Mouse (Mus musculus) kidney, postnatal 14 days (tissue): ENCODE measurements around the gene Pde4dip.

Experiments used
- DNase-seq: peaks from one replicate; pipeline ENCODE4 v3.0.0; 2022; ENCODE audit warnings: mixed read lengths

Gene Pde4dip

DNA sequence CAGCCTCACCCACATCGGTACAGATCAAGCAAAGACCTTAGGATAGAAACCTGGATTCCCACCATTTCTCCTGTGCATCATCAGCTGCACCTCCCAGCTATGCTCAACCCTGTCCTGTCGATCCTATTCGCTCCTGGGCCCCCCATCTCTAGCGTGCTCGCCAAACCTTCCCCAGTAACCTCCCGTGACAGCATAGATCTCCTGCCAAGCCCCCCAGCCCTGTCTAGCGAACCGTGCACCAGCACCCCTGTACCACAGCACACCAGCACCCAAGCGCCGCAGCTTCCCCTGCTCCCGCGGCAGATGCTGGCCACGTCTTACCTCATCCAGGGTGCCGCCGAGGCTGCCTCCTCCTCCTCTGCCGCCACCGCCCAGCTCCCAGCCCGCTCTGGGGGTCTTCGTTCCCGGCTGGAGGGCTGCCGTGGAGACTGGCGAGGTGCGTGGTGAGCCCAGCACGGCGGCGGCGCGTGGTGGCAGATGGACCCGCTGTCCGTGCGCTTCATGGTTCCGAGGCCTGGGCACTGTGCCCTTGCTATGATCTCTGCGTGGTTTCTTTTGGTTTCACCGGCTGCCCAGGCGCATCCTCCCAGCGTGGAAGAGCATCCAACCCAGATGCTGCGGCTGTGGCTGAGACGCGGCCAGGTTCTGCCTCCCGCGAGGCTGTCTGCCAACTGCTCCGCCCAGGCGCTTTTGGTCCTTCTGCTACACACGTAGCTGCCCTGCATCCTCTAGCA, at the start of gene Pde4dip:
Gene Pde4dip (minus strand): TSS at position 540 of the 734 bp plus-strand sequence.
- no peak for DNase-seq

DNA sequence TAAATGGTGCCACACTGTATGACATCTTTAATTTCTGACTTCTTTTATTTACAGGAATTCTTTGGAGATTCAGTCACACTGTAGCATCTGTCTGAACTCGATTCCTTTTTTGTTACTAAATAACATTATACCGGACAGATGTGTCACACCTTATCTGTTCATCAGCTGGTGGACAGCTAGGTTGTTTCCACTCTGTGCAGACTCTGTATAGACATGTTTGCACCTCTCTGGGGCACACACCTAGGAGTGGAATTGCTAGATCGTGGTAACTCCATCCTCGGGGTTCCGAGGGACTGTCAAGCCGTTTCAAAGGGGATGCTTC, 49.4 kb upstream of the Pde4dip start:
- no peak for DNase-seq

DNA sequence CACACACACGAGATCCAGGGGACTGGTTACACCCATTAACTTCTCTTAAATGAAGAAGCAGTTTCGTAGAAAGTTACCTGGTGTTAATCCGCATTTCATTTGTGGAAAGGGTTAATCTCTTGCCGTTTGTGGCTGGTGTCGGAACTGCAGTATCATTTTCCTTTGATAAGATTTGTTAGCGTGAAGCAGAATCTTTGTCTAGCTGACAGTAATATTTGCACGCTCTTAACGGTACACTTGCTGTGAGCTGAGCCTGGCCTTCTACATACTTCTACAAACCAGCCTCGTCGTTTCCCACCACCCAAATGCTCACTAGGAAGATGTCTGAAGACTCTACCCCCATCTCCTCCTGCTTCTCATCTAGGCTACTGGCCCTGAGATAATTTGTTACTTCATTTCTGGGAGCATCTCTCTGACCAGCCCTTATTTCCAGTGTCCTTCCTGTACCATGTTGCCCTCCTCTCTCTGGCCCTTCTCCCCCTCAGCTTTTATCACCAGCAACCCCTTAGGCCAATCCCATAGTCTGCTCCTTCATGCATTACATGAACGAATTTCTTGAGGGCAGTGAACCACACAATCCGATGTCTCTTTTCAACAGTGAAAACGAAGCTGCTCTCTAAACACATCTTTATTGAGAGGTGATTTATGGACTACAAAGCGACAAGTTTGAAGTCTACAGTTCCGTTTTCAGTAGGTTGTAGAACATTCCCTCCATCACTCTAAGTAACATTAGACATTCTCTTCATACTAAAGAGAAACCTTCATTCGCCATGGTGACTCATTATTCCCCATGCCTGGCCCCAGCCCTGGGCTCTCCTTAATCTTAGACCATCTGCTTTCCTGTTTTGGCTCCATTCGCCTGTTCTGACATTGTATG, 48.8 kb upstream of the Pde4dip start:
- no peak for DNase-seq

DNA sequence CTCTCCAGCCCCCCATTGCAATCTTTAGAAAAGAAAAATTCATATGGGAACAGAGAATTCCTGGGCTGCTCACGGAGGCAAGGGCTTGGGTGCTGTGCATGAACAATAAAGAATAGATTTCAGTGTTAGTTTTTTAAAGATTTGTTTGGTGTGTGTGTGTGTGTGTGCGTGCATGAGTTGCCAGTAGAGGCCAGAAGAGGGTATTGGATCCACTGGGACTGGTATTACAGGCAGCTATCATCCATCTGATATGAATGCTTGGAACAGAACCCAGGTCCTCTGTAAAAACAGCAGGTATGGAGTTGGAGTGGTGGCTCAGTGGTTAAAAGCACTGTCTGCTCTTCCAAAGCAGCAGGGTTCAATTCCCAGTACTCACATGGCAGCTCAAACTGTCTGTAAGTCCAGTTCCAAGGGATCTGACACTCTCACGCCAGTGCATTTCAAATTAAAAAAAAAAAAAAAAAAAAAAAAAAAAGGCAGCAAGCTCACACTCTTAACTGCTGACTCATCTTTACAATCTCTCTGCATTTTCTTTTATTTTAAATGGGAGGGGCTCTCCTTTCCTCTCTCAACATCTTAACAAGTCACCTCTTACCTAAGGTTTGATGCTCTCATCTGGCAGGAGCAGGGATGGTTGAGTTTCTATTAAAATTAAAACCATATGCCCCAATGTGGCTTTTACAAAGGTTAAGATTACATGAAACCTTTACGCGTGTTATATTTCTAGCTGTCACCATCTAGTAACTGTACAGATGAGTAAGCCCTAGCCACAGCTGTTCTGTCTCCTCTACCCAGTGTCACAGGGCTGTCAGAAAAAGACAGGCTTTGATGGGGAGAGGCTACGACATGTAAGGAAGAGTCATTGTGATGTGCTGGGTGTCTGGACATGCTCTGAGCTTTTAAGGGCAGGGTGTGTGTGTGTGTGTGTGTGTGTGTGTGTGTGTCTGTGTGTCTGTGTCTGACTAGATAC, 46.1 kb upstream of the Pde4dip start:
- DNase-seq, result no peak

DNA sequence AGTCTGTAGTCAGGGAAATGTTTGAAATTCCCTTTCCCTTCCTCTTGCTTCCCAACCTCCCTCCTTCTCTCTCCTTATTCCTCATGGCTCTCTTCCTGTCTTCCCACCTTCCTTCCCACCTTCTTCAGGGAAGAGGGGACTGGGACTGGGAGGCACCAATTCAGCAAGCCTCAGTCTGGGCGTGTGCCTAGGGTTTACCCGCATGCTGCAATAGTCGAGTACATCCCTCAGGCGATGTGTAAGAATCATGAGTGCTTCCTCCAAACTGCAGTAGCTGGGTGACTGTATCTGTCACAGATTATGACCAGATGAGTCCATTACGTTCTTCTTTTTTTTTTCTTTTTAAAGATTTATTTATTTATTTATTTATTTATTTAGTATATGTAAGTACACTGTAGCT, 45.3 kb upstream of the Pde4dip start:
- DNase-seq, result no peak

DNA sequence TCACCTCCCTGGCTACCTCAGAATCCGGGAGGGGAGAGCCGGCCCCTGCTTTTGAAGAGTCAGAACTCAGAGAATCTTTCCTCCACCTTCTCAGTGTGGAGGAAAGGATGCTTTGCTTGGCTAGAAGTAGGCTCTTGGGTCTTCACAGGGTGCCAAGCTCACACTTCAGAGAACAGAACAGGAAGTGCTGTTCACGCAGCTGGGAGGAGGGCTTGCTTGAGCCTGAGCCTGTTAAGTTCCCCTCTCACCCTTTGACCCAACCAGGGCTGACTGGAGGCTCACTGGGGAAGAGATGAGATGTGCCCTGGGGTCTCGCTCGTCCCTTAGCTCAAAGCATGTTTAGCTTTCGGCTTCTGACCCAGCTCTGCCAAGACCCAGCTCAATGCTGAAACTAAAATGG, 44.7 kb upstream of the Pde4dip start:
- no peak for DNase-seq

DNA sequence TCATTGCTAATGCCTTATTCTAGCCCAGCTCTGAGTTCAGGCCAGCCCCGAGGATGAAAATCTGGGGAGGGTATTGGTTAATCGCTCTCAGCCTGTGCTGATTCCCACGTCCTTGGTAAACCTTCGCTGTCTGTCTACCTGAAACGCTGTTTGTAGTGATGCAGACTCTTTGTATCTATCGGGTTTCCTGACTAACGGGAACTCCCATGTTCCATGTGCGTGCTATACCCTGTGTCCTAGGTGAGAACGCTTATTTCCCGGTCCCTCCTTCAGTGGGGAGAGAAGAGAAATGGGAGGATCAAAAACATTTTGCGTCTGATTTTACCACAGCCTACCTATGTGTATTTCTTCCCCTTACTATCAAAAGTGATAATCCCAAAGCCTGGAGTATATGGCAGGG, 44.3 kb upstream of the Pde4dip start:
- DNase-seq, result no peak

DNA sequence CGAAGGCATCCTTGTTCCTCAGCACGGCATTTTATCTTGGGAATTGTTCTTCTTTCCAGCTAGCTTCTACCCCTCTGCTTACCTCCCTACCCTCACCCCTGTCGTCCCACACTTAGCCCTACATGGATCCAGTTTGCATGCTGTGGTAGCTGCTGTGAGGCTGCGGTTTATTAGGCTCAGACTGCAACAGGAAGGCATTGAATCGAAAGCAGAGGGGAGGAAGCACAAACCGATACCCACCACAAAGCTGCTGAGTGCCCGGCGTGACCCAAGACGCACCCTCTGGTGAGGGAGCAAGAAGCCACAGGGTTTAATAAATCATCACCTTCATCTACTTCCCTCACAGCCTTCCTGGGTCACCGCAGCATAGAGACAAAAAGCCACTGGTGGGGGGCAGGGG, 43.6 kb upstream of the Pde4dip start:
- no peak for DNase-seq

DNA sequence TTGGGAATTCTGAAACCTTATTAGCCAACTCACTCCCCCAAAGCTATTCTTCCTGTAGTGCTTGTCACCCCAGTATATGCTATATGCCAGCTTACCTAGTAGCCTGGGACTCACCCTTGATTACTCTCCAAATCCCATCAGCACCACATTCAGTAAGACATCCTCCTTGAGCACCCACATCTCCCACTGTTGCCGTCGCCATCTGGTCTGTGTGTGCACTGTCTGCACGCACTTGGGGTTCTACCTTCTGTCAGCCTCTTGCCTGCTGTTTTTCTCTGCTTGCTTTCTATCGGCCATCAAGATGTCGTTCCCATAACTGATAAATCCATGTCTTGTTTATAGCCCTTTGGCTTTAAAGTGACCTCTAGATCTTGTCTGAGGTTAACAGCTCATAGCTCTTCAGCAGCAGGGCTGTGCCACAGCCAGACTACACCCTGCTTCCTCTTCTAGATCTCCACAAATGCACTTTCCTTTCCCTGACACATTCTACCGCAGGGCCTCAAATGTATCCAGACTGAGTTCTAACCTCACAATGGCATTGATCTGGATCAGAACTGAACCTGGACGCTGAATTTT, 42.9 kb upstream of the Pde4dip start:
- no peak for DNase-seq

DNA sequence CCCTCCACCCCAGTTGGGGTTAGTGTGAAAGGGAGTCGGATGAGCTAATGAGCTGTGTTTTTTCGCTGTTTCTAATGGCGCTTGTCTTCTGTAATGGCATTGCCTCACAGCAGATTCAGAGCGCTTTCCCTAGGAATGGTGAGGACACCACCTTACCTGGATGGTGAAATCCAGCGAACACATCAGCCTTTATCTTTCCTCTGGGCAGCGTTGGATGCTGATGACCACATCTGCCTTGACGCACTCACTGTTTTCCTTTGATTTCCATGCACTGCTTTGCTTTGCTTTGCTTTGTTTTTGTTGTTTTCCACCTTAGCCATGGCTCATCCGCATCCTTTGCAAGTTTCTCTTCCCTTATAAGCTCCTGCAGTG, 42.3 kb upstream of the Pde4dip start:
- DNase-seq, result no peak

DNA sequence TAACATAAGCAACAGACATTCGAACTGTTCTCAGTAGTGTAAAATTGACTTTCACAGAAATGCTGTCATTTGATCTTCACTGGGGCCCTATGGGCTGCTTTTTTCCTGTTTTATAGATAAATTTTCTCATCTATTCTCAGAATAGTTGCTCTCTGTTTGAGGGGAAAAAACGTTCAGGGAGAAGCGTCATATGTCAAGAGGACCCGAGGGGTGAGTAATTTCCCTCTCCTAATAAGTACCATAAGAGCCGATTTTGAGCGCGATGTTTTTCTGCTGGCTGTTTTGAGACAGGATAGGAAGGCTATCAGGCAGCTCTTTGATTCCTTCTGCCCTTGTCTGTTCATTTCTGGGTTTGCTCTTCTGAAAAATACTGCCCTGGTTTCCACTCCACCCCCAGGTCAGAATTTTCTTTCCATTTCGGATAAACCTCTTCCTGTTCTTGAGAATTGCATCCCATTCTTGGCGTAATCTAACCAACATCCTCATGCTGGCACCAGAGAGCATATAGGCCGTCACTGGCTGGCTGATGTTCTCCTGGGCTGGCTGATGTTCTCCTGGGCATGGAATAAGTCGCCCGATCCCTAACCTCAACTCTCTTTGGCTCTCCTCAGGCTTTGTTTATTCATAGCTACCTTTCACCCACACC, 41.8 kb upstream of the Pde4dip start:
- DNase-seq, result no peak

DNA sequence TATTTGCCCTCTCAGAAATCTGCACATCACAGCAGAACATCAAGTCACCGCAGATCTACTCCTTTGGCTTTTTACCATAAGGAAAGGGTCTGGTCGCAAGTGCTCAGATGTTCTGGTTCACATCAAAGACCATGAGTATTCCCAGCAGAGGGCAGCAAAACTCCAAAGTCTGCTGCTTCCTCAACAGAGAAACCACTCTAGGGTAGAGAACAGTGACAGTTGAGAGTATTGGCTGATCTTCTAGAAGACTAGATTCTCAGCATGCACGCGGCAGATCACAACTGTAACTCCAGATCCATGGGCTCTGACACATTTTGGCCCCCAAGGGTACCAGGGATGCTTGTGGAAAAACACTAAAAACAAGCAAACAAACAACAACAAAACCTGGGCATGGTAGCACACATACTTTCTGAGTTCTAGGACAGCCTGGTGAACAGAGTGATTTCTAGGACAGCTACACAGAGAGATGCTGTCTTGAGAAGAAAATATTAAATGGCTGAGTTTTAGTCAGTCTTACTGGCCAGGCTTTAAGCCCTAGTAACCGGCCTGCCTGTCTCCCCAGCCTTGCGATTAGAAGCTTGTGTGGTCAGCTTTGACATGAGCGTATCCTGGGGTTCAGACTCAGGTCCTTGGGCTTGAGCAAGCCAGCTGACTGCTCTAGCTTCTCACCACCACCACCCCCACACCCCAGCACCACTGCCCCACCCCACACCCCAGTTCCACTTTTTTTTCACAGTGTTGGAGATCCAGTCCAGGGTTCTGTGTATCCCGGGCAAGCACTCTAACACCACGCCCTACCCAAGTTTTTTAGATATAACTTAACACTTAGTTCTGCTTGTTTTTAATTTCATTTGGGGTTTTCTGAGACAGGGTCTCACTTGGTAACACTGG, 40.7 kb upstream of the Pde4dip start:
- DNase-seq, result peak; percentile 85

DNA sequence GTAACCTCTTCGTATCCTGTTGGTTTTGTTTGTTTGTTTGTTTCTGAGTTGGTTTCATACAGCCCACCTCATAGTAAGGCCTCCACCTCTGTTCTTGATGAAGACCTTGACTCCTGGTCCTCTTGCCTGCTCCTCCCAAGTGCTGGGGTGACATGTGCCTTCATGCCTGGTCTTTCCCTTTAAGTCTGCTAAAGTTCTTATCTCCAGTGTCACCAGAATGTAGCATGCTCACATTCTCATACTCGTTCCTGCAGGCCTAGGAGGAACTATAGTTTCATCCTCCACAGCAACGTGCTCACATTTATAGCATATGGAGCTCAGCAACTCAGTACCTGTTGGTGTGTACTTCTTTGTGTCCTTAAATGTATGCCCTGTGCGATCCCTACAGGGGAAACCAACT, 38.8 kb upstream of the Pde4dip start:
- DNase-seq, result no peak

DNA sequence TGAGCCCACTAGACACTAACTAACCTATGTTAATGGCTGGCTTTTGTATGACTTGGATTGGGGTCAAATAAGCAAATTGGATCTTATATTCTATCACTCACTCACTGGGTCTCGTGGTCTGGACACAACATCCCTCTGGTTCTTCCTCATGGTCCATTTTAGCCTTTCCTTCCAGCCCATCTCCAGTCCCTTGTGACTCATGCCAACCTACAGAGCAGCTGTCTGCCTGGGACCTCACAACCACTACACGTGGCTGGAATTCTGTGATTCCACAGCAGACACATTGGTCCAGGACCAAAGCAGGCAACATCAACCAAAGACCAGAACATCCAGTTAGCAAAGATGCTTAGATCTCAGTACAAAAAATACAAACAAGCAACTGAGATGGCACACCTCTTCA, 36.7 kb upstream of the Pde4dip start:
- DNase-seq, result no peak

DNA sequence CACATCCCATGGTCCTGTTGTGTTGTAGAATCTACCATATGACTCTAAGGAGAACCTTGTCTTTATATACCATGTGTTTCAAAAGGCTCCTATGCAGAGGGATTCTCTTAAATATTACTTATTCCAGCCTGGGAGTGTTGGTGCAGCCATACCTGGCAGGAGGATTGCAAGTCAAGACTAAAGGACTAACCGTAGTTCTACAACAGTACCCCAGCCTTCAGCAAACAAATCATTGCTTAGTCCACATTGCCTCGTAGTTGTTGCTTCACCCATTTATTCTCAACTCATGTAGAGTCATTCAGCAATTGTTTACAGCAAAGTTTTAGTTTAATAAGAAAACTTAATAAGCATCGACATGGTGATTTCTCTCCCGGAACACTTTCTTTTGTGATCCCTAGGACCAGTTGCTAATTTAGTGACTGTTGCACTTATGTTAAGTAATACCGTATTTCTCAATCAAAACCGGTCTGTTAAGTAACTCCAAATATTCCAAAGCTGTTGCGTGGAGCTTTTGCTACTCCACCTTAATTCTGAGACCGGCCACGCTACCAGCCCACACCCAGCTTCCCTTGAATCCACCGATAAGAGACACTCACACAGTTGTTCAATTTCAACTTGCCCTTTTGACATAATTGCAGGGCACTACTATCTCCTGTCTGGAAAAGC, 30.5 kb upstream of the Pde4dip start:
- no peak for DNase-seq

DNA sequence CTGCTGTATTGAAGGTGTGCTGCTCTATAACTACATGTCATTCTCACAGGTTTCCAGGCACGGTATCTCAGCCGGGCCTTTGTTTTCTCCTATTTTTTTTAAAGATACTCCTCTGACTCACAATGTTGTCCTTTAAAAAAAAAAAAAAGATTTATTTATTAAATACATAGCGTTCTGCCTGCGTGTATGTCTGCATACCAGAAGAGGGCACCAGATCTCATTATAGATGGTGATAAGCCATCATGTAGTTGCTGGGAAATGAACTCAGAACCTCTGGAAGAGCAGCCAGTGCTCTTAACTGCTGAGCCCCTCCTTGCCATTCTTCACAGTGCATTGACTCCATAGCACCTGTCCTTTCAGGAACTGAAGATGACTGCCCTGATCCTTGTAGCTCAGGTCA, 26.6 kb upstream of the Pde4dip start:
- DNase-seq, result no peak

DNA sequence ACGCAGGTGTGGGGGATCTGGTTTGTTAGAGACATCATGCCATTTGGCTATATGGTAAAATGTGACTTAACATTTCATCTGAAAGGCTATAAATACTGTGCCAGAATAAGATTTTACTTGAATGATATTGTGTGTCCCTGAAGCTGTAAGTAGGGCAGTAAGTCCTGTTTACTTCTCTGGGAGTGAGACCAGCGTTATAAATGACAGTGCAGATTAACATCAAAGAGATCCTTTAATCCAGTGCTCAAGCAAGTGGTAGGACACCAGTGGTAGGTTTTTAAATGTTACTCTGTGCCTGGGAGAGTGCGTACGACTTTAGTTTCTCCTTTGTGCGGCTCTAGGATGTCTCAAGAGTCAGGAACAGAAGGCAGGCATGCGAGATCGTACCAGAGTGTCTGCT, 22.6 kb upstream of the Pde4dip start:
- DNase-seq, result no peak

DNA sequence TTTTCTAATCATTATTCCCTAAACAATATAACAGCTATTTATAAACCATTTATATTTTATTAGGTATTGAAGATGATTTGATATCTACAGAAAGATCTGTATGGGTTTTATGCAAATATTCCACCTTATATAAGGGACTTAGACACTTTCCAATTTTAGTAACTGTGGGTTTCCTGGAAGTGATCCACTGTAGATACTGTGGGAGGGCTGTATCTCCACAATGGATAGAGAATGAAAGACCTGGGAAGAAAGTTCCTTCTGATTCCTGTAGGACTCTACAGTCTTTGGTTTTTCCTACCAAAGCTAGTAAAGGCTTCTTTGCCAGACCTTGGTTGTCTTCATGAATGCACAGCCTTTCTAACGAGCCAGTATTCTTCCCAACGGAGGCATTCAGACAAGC, 21.2 kb upstream of the Pde4dip start:
- no peak for DNase-seq

DNA sequence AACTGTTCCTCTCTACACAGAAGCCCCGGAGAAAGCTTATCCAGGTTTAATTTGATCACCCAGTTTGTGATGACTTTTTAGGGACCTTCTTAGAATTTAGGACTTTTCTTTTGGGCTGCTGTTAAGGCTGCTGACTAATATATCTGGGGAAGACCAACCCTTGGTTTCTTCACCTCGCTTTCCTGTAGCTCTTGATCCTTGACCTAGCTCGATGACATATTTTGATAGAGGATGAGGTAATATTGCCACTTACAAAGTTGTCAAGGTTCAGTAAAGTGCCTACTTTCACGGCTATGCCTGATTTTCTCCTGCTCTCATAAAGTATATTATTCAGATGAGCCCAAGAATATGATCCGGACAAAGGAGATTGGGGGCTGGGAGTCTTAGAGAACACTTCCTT, 13.1 kb upstream of the Pde4dip start:
- DNase-seq, result no peak
